Mouse (Mus musculus): Measurements from ENCODE around the gene Dicer1.

DNA sequence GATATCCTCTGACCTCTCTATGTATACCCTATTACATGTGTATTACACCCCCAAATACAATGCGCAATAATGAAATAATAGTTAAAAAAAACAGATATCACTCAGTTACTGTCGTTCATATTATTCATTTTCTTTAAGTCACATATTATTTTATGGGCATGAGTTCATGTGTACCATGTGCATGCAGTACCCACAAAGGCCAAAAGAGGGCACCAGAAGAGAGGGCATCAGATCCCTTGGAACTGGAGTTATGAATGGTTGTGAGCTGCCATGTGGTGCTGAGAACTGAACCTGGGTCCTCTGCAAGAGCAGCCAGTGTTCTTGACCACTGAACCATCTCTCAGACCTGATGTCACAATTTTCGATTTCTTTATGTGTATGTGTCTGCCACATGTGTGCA lies 47.6 kb upstream of the Dicer1 start:
- TF ChIP-seq EP300 (IDR thresholded peaks at IDR 0.05; ENCODE audit: low read depth in 1 of 2, low read length in 2 of 2) (no peak), CTCF (IDR thresholded peaks at IDR 0.05 in 2 of 3, conservative IDR thresholded peaks at IDR 0.05 in 1 of 3; ENCODE audit: control insufficient read depth in 1 of 3, insufficient read depth in 1 of 3, low read depth in 2 of 3, low read length in 3 of 3, poor library complexity in 1 of 3, severe bottlenecking in 1 of 3) (peak in 2 of 3 experiments; percentile 6 to 23; a peak in 1 of 6 replicates), JUND (IDR thresholded peaks at IDR 0.05; ENCODE audit: low read depth, low read length) (no peak), HCFC1 (IDR thresholded peaks at IDR 0.05; ENCODE audit: low read depth, low read length) (no peak), ZNF384 (IDR thresholded peaks at IDR 0.05; ENCODE audit: low read depth, low read length) (no peak), E2F4 (IDR thresholded peaks at IDR 0.05; ENCODE audit: borderline replicate concordance, low read depth, low read length) (no peak), UBTF (IDR thresholded peaks at IDR 0.05; ENCODE audit: borderline replicate concordance, insufficient read depth, low read depth, low read length) (no peak), NELFE (IDR thresholded peaks at IDR 0.05; ENCODE audit: low read depth, low read length) (no peak), USF1 (IDR thresholded peaks at IDR 0.05; ENCODE audit: low read depth, low read length) (no peak), MYC (IDR thresholded peaks at IDR 0.05; ENCODE audit: low read depth, low read length) (no peak), TCF12 (IDR thresholded peaks at IDR 0.05; ENCODE audit: low read depth, low read length) (no peak), POLR2A (IDR thresholded peaks at IDR 0.05; ENCODE audit: control insufficient read depth in 1 of 2, insufficient read depth in 1 of 2, low read depth in 1 of 2, low read length in 2 of 2, poor library complexity in 1 of 2) (no peak), MEF2A (IDR thresholded peaks at IDR 0.05; ENCODE audit: extremely low read depth, insufficient replicate concordance, low read depth, low read length, poor library complexity, severe bottlenecking) (no peak), MAFK (IDR thresholded peaks at IDR 0.05; ENCODE audit: borderline replicate concordance, low read depth, low read length) (no peak)

All from MEL (cell line).